Comparison of ENCODE assay signal across 14 mouse cellular contexts in genomic region chr2:55480602-55480965, GRCm38 (mm10). TPM values are rescaled to one million over a fixed set of nuclear protein-coding genes. Genes with fewer than 3 reads are reported as not detected.
DNase-seq lines count a peak whose midpoint lies in the region; ATAC-seq and TF ChIP-seq lines count a peak whose summit lies in the region.
"Had no signal": no experiment of that assay in that cellular context is flagged by ENCODE, and none has a peak within 500 bp of the region (broad histone marks: within the 10 kb centered on the region; RNA-seq: fewer than 3 reads in every experiment).

No protein-coding gene starts in this region.

- H3K9me3 ChIP-seq in forebrain, embryonic 15.5 days: no peaks in the 10 kb centered on the region
- no peaks in the 10 kb centered on the region for H3K9me3 ChIP-seq in forebrain, embryonic 10.5 days
- H3K9me3 ChIP-seq in heart, embryonic 12.5 days (replicated peaks): no peaks in the 10 kb centered on the region
- no peaks in the 10 kb centered on the region for H3K9me3 ChIP-seq in hindbrain, postnatal 0 days (ENCODE audit: low read length)
- H3K9me3 ChIP-seq in hindbrain, embryonic 14.5 days (ENCODE audit: control insufficient read depth, low read length): no peaks in the 10 kb centered on the region
- H3K9me3 ChIP-seq: embryonic facial prominence, embryonic 13.5 days; hindbrain, embryonic 10.5 days; intestine, embryonic 15.5 days had no signal

- H3K36me3 ChIP-seq in forebrain, embryonic 15.5 days: no peaks in the 10 kb centered on the region
- H3K36me3 ChIP-seq in forebrain, embryonic 10.5 days (replicated peaks): no peaks in the 10 kb centered on the region
- no peaks in the 10 kb centered on the region for H3K36me3 ChIP-seq in heart, adult 2 months (ENCODE audit: control insufficient read depth, insufficient read depth, low read length)
- H3K36me3 ChIP-seq in heart, embryonic 12.5 days: no peaks in the 10 kb centered on the region
- no peaks in the 10 kb centered on the region for H3K36me3 ChIP-seq in hindbrain, postnatal 0 days (ENCODE audit: insufficient read depth, low read length)
- H3K36me3 ChIP-seq in hindbrain, embryonic 14.5 days (replicated peaks; ENCODE audit: control insufficient read depth, insufficient read depth): no peaks in the 10 kb centered on the region
- H3K36me3 ChIP-seq: embryonic facial prominence, embryonic 13.5 days; hindbrain, embryonic 10.5 days; intestine, embryonic 15.5 days had no signal

- H3K4me3 ChIP-seq in forebrain, embryonic 15.5 days: no peak overlapping the region
- H3K4me3 ChIP-seq in forebrain, embryonic 10.5 days: no peak overlapping the region
- no peak overlapping the region for H3K4me3 ChIP-seq in heart, adult 2 months
- H3K4me3 ChIP-seq in heart, embryonic 12.5 days: no peak overlapping the region
- no peak overlapping the region for H3K4me3 ChIP-seq in hindbrain, postnatal 0 days (ENCODE audit: low read length)
- no peak overlapping the region for H3K4me3 ChIP-seq in hindbrain, embryonic 14.5 days (replicated peaks; ENCODE audit: low read length)
- H3K4me3 ChIP-seq: embryonic facial prominence, embryonic 13.5 days; hindbrain, embryonic 10.5 days; intestine, embryonic 15.5 days had no signal

- H3K9ac ChIP-seq in forebrain, embryonic 15.5 days (replicated peaks): no peak overlapping the region
- no peak overlapping the region for H3K9ac ChIP-seq in heart, adult 2 months (ENCODE audit: low read depth, low read length)
- no peak overlapping the region for H3K9ac ChIP-seq in heart, embryonic 12.5 days
- H3K9ac ChIP-seq in hindbrain, postnatal 0 days (replicated peaks; ENCODE audit: low read length): no peak overlapping the region
- no peak overlapping the region for H3K9ac ChIP-seq in hindbrain, embryonic 14.5 days
- H3K9ac ChIP-seq: embryonic facial prominence, embryonic 13.5 days; intestine, embryonic 15.5 days had no signal

- no peaks in the 10 kb centered on the region for H3K79me2 ChIP-seq in heart, adult 2 months (replicated peaks; ENCODE audit: control insufficient read depth, insufficient read depth, low read length)

- intact Hi-C loops in heart, adult 2 months (cut with DNase I): loop anchor here (5.0 kb wide), 1 partner anchor 43 kb away; the partner anchor contains the start of gene Kcnj3

- 0 out of 2 replicates have a peak, but pooled peaks cover 2% of the 10 kb centered on the region for H3K4me1 ChIP-seq in forebrain, embryonic 15.5 days
- no peaks in the 10 kb centered on the region for H3K4me1 ChIP-seq in forebrain, embryonic 10.5 days
- H3K4me1 ChIP-seq in heart, adult 2 months (ENCODE audit: control insufficient read depth, insufficient read depth, low read length): no peaks in the 10 kb centered on the region
- no peaks in the 10 kb centered on the region for H3K4me1 ChIP-seq in heart, embryonic 12.5 days (replicated peaks)
- H3K4me1 ChIP-seq in hindbrain, postnatal 0 days (ENCODE audit: insufficient read depth, low read length): no peaks in the 10 kb centered on the region
- no peaks in the 10 kb centered on the region for H3K4me1 ChIP-seq in hindbrain, embryonic 14.5 days (replicated peaks; ENCODE audit: control insufficient read depth, insufficient read depth, low read length)
- H3K4me1 ChIP-seq: embryonic facial prominence, embryonic 13.5 days; hindbrain, embryonic 10.5 days; intestine, embryonic 15.5 days had no signal

- no peak for TF ChIP-seq POLR2A in heart, adult 2 months (IDR thresholded peaks at IDR 0.05; ENCODE audit: insufficient read depth, low read depth, low read length)

- H3K27me3 ChIP-seq in forebrain, embryonic 15.5 days: no peaks in the 10 kb centered on the region
- H3K27me3 ChIP-seq in forebrain, embryonic 10.5 days (ENCODE audit: poor library complexity, severe bottlenecking): no peaks in the 10 kb centered on the region
- no peaks in the 10 kb centered on the region for H3K27me3 ChIP-seq in heart, adult 2 months (ENCODE audit: control insufficient read depth, insufficient read depth, low read length)
- no peaks in the 10 kb centered on the region for H3K27me3 ChIP-seq in heart, embryonic 12.5 days (replicated peaks)
- no peaks in the 10 kb centered on the region for H3K27me3 ChIP-seq in hindbrain, postnatal 0 days (ENCODE audit: insufficient read depth, low read length)
- no peaks in the 10 kb centered on the region for H3K27me3 ChIP-seq in hindbrain, embryonic 14.5 days (ENCODE audit: control insufficient read depth, insufficient read depth, low read length)
- H3K27me3 ChIP-seq: CH12.LX; embryonic facial prominence, embryonic 13.5 days; intestine, embryonic 15.5 days had no signal

- no peak for TF ChIP-seq CTCF in heart, adult 2 months (IDR thresholded peaks at IDR 0.05)
- TF ChIP-seq CTCF in hindbrain, postnatal 0 days (IDR thresholded peaks at IDR 0.05; ENCODE audit: low read depth): no peak

- peak; percentile 62 for ATAC-seq in forebrain, embryonic 15.5 days (replicated peaks)
- no peak for ATAC-seq in heart, embryonic 12.5 days (ENCODE audit: insufficient number of reproducible peaks, low FRiP score)
- ATAC-seq in hindbrain, postnatal 0 days: peak; percentile 32; the same call in 1 of the 2 replicates
- ATAC-seq in hindbrain, embryonic 14.5 days (ENCODE audit: low FRiP score): no peak
- ATAC-seq: intestine, embryonic 15.5 days had no signal

- DNase-seq in forebrain, embryonic 10.5 days (ENCODE audit: extremely low spot score, low spot score): no peak
- no peak for DNase-seq in heart, adult 2 months
- no peak for DNase-seq in hindbrain, postnatal 0 days (ENCODE audit: low spot score)
- no peak for DNase-seq in hindbrain, embryonic 14.5 days (ENCODE audit: low spot score)
- DNase-seq: adrenal gland, adult 2 months; adrenal gland, postnatal 25 days; kidney, adult 18-20 months had no signal

- TF ChIP-seq EP300 in heart, adult 2 months (IDR thresholded peaks at IDR 0.05; ENCODE audit: insufficient read depth, low read depth, low read length): no peak

- no peak overlapping the region for H3K4me2 ChIP-seq in forebrain, embryonic 15.5 days (replicated peaks)
- no peak overlapping the region for H3K4me2 ChIP-seq in heart, embryonic 12.5 days
- no peak overlapping the region for H3K4me2 ChIP-seq in hindbrain, postnatal 0 days (ENCODE audit: low read depth, low read length)
- no peak overlapping the region for H3K4me2 ChIP-seq in hindbrain, embryonic 14.5 days (replicated peaks)
- H3K4me2 ChIP-seq: embryonic facial prominence, embryonic 13.5 days; intestine, embryonic 15.5 days had no signal

- H3K27ac ChIP-seq in forebrain, embryonic 15.5 days (replicated peaks): peak overlapping the region; percentile 68; the same call in 1 of the 2 replicates
- H3K27ac ChIP-seq in forebrain, embryonic 10.5 days: no peak overlapping the region
- H3K27ac ChIP-seq in heart, adult 2 months: peak overlapping the region; percentile 78
- H3K27ac ChIP-seq in heart, embryonic 12.5 days (ENCODE audit: poor library complexity, severe bottlenecking): no peak overlapping the region
- no peak overlapping the region for H3K27ac ChIP-seq in hindbrain, postnatal 0 days
- no peak overlapping the region for H3K27ac ChIP-seq in hindbrain, embryonic 14.5 days
- H3K27ac ChIP-seq: embryonic facial prominence, embryonic 13.5 days; hindbrain, embryonic 10.5 days; intestine, embryonic 15.5 days had no signal

RNA-seq across cellular contexts. Expression of gene Kcnj3, which starts 44.8 kb away (rescaled TPM):
- polyA plus RNA-seq in forebrain, embryonic 15.5 days (2015; fragmentation: Nextera tagmentation; extraction: Ambion mirVana): 4.6 and 5.1 TPM in 2 replicates
- polyA plus RNA-seq in forebrain, embryonic 10.5 days (2016; fragmentation: Nextera tagmentation; extraction: Ambion mirVana): 0.20 and 0.41 TPM in 2 replicates
- total RNA-seq in heart, adult 2 months (2021): 10 to 100 TPM; 61.8 to 63.8 TPM
- 59.6 and 92.4 TPM in 2 replicates for polyA plus RNA-seq in heart, adult 2 months (2012; rRNA removed)
- polyA plus RNA-seq in heart, embryonic 12.5 days (2016; fragmentation: Nextera tagmentation; extraction: Ambion mirVana): 6.3 and 7.0 TPM in 2 replicates
- 31.5 and 34.6 TPM in 2 replicates for total RNA-seq in hindbrain, postnatal 0 days (2014; rRNA removed)
- polyA plus RNA-seq in hindbrain, postnatal 0 days (2015; fragmentation: Nextera tagmentation; extraction: Ambion mirVana): 6.1 and 6.4 TPM in 2 replicates
- 7.8 and 8.8 TPM in 2 replicates for polyA plus RNA-seq in hindbrain, embryonic 14.5 days (2014; fragmentation: Nextera tagmentation; extraction: Ambion mirVana)
- total RNA-seq: CH12.LX had no signal
- polyA plus RNA-seq: kidney, embryonic 14.5 days had no signal

Comparison
In these comparisons a context has a peak if more than half of its experiments do, and no peak if none do; other contexts are left out.
1. ATAC-seq: peak in forebrain, embryonic 15.5 days (single experiment) and hindbrain, postnatal 0 days (single experiment); none in heart, embryonic 12.5 days (single experiment) and hindbrain, embryonic 14.5 days (single experiment).
2. H3K27ac ChIP-seq: peak in forebrain, embryonic 15.5 days (single experiment) and heart, adult 2 months (single experiment); none in forebrain, embryonic 10.5 days (single experiment), heart, embryonic 12.5 days (single experiment), hindbrain, postnatal 0 days (single experiment) and hindbrain, embryonic 14.5 days (single experiment).